Mouse (Mus musculus) heart, postnatal 0 days (tissue): ENCODE results near the gene Gm14597.
"Not testable (repeated sequence)": the region's sequence is repeated elsewhere in the genome, so short reads cannot be mapped to it uniquely, and the experiment has no call there.

Experiments used
- CTCF ChIP-seq: IDR thresholded peaks from 2 replicates; pipeline ENCODE4 v1.5.1; 2016; ENCODE audit warnings: antibody characterized with exemption, control low read depth, low read depth
- EP300 ChIP-seq: IDR thresholded peaks from 2 replicates; pipeline ENCODE4 v1.6.1; 2016; ENCODE audit warnings: antibody characterized with exemption, low read depth

DNA sequence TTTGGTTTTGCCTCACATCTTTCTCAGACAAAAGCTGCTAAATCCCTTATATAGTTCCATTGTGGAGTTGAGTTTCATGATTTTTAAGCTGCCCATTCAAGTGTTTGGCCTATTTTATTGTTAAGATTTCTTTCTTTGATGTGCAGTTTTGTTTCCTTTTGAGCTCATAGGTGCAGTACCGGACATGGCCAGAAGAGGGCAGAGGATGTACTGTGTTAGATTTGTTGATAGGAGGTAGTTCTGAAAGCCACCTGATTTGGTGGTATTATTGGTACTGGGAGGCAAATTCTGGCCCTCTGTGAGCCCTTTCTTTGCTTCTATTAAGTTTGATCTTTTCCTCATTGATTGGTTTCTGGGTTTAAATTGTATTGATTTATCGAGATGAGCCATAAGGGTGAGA, 8.8 kb downstream of the Gm14597 start:
- peak; percentile 49 for TF ChIP-seq CTCF
- not testable (repeated sequence) for TF ChIP-seq EP300
